Mouse (Mus musculus) liver, postnatal 0 days (tissue): ENCODE measurements around the gene Zmat3. TPM values are rescaled to one million over a fixed set of nuclear protein-coding genes. Genes with fewer than 3 reads are reported as not detected.

Experiments
- ATAC-seq: fragments of 200-750 bp; cut with Nextera tagmentation; 2 replicates; pipeline ENCODE4 v1.8.0; 2017; ENCODE audit warnings: mild to moderate bottlenecking, moderate library complexity
- DNase-seq: peaks from one replicate; pipeline ENCODE4 v3.0.0-alpha.2; 2016
- H3K27ac ChIP-seq: fragments of 300-500 bp; sonication (generic); 2 replicates; pipeline ENCODE4 v1.5.1; 2014; ENCODE audit warnings: antibody characterized with exemption, moderate library complexity, mild to moderate bottlenecking, low read depth
- H3K27me3 ChIP-seq: fragments of 300-500 bp; sonication (generic); 2 replicates; pipeline ENCODE4 v1.6.1; 2014; ENCODE audit warnings: low read length, control low read depth, mixed read lengths; ENCODE audit not compliant: insufficient read depth
- H3K36me3 ChIP-seq: fragments of 300-500 bp; sonication (generic); replicated peaks from 2 replicates; pipeline ENCODE4 v1.6.1; 2014; ENCODE audit warnings: mild to moderate bottlenecking, control low read depth, low read length, moderate library complexity, mixed read lengths; ENCODE audit not compliant: insufficient read depth
- H3K4me1 ChIP-seq: fragments of 300-500 bp; sonication (generic); 2 replicates; pipeline ENCODE4 v1.6.1; 2014; ENCODE audit warnings: antibody characterized with exemption, mild to moderate bottlenecking, control low read depth; ENCODE audit not compliant: insufficient read depth
- H3K4me2 ChIP-seq: fragments of 300-500 bp; sonication (generic); 2 replicates; pipeline ENCODE4 v1.6.1; 2014; ENCODE audit warnings: low read depth, mild to moderate bottlenecking, low read length, moderate library complexity, mixed read lengths
- H3K4me3 ChIP-seq: fragments of 300-500 bp; sonication (generic); 2 replicates; pipeline ENCODE4 v1.5.1; 2014; ENCODE audit warnings: low read depth, low read length
- H3K9ac ChIP-seq: fragments of 300-500 bp; sonication (generic); replicated peaks from 2 replicates; pipeline ENCODE4 v1.6.1; 2014; ENCODE audit warnings: mild to moderate bottlenecking, moderate library complexity
- H3K9me3 ChIP-seq: fragments of 300-500 bp; sonication (generic); 2 replicates; pipeline ENCODE4 v1.6.1; 2016; ENCODE audit warnings: mild to moderate bottlenecking, control low read depth, low read length, mixed read lengths
- CTCF ChIP-seq: sonication (generic); IDR thresholded peaks from 2 replicates; pipeline ENCODE4 v1.5.1; 2016; ENCODE audit warnings: antibody characterized with exemption, low read depth
- EP300 ChIP-seq: IDR thresholded peaks from 2 replicates; pipeline ENCODE4 v1.6.1; 2016; ENCODE audit warnings: antibody characterized with exemption, low read depth, mild to moderate bottlenecking
- WGBS: fragments of 180-500 bp; shearing (Covaris S2); extraction: QIAGEN DNeasy Blood & Tissue Kit; methylation state at CpG from one replicate; pipeline ENCODE4 v1.1.7; 2014; ENCODE audit not compliant: insufficient replicate concordance; 5-methylcytosine and 5-hydroxymethylcytosine counted together
- polyA plus RNA-seq: library from polyadenylated mRNA; unstranded; fragments of >200 nt; fragmentation: Nextera tagmentation; extraction: Ambion mirVana; gene quantifications from 2 replicates; pipeline ENCODE4 v1.2.1, GENCODE M21; 2015

Zmat3 gene
- polyA plus RNA-seq, 1 experiment from 2014 or later, result 0.62 TPM

GRCm38 (mm10) chr3:32343371-32343770, 22.4 kb downstream of the Zmat3 start:
- ATAC-seq (no peak), DNase-seq (no peak)
- Histone ChIP-seq H3K36me3 (no peaks in the 10 kb centered on the region; the same call in 1 of the 2 replicates), H3K27me3 (no peaks in the 10 kb centered on the region), H3K27ac (no peak overlapping the region), H3K4me3 (no peak overlapping the region), H3K4me1 (no peaks in the 10 kb centered on the region), H3K4me2 (no peak overlapping the region), H3K9me3 (no peaks in the 10 kb centered on the region), H3K9ac (no peak overlapping the region)
- TF ChIP-seq EP300 (no peak), CTCF (no peak)
- WGBS, result 88% methylated on average over 12 of the region's 12 CpGs

GRCm38 (mm10) chr3:32341434-32341833, 24.4 kb downstream of the Zmat3 start:
- ATAC-seq, result no peak
- WGBS, result 88% methylated on average over 19 of the region's 19 CpGs
- H3K36me3 ChIP-seq, result no peaks in the 10 kb centered on the region; the same call in 1 of the 2 replicates
- H3K4me1 ChIP-seq, result 0 out of 2 replicates have a peak, but pooled peaks cover 3% of the 10 kb centered on the region
- no peak for DNase-seq
- H3K9me3 ChIP-seq, result no peaks in the 10 kb centered on the region
- H3K27ac ChIP-seq, result no peak overlapping the region
- H3K27me3 ChIP-seq, result no peaks in the 10 kb centered on the region
- H3K4me2 ChIP-seq, result no peak overlapping the region
- TF ChIP-seq CTCF, result no peak
- no peak for TF ChIP-seq EP300
- H3K4me3 ChIP-seq, result no peak overlapping the region
- H3K9ac ChIP-seq, result no peak overlapping the region

GRCm38 (mm10) chr3:32338231-32338630, 27.6 kb downstream of the Zmat3 start:
- Histone ChIP-seq H3K4me2 (no peak overlapping the region), H3K9ac (no peak overlapping the region), H3K4me3 (no peak overlapping the region), H3K4me1 (0 out of 2 replicates have a peak, but pooled peaks cover 3% of the 10 kb centered on the region), H3K9me3 (no peaks in the 10 kb centered on the region), H3K27me3 (no peaks in the 10 kb centered on the region), H3K27ac (no peak overlapping the region), H3K36me3 (no peaks in the 10 kb centered on the region)
- DNase-seq (no peak), ATAC-seq (no peak)
- TF ChIP-seq CTCF (no peak), EP300 (no peak)
- 70% methylated on average over 7 of the region's 7 CpGs for WGBS

GRCm38 (mm10) chr3:32337770-32338169, 28.0 kb downstream of the Zmat3 start:
- Histone ChIP-seq H3K27me3 (no peaks in the 10 kb centered on the region), H3K9me3 (no peaks in the 10 kb centered on the region), H3K36me3 (no peaks in the 10 kb centered on the region), H3K27ac (no peak overlapping the region), H3K9ac (no peak overlapping the region), H3K4me2 (no peak overlapping the region), H3K4me3 (no peak overlapping the region), H3K4me1 (0 out of 2 replicates have a peak, but pooled peaks cover 3% of the 10 kb centered on the region)
- 66% methylated on average over 7 of the region's 7 CpGs for WGBS
- no peak for ATAC-seq
- DNase-seq, result no peak
- no peak for TF ChIP-seq CTCF
- no peak for TF ChIP-seq EP300

GRCm38 (mm10) chr3:32334901-32335300, 30.9 kb downstream of the Zmat3 start:
- DNase-seq (no peak), ATAC-seq (no peak)
- no peaks in the 10 kb centered on the region for H3K27me3 ChIP-seq
- H3K36me3 ChIP-seq, result no peaks in the 10 kb centered on the region
- 81% methylated on average over 11 of the region's 11 CpGs for WGBS
- H3K4me2 ChIP-seq, result no peak overlapping the region
- H3K9me3 ChIP-seq, result no peaks in the 10 kb centered on the region
- no peak for TF ChIP-seq EP300
- no peak for TF ChIP-seq CTCF
- H3K9ac ChIP-seq, result no peak overlapping the region
- no peak overlapping the region for H3K27ac ChIP-seq
- 0 out of 2 replicates have a peak, but pooled peaks cover 3% of the 10 kb centered on the region for H3K4me1 ChIP-seq
- no peak overlapping the region for H3K4me3 ChIP-seq

- 29% methylated on average over 7 of the region's 7 CpGs for WGBS
- no peak for TF ChIP-seq EP300
- TF ChIP-seq CTCF, result peak; percentile 96
These were observed 32.2 kb downstream of the Zmat3 start for GRCm38 (mm10) chr3:32333456-32334086.

More at GRCm38 (mm10) chr3:32333456-32334086, 32.2 kb downstream of the Zmat3 start:
- H3K4me3 ChIP-seq, result no peak overlapping the region
- H3K4me2 ChIP-seq, result no peak overlapping the region
- no peak overlapping the region for H3K27ac ChIP-seq
- ATAC-seq (peak; percentile 66), DNase-seq (peak; percentile 76)
- no peaks in the 10 kb centered on the region for H3K36me3 ChIP-seq
- no peaks in the 10 kb centered on the region for H3K27me3 ChIP-seq
- no peaks in the 10 kb centered on the region for H3K9me3 ChIP-seq
- 0 out of 2 replicates have a peak, but pooled peaks cover 3% of the 10 kb centered on the region for H3K4me1 ChIP-seq
- no peak overlapping the region for H3K9ac ChIP-seq
